Mouse (Mus musculus): ENCODE measurements around the gene Mrpl24. TPM values are rescaled to one million over a fixed set of nuclear protein-coding genes. Genes with fewer than 3 reads are reported as not detected.
"Not testable (repeated sequence)": the region's sequence is repeated elsewhere in the genome, so short reads cannot be mapped to it uniquely, and the experiment has no call there.

Mrpl24 gene
- polyA plus RNA-seq, 1 experiment: 207 TPM

GRCm38 (mm10) chr3:87886004-87886365 is 33.3 kb upstream of the Mrpl24 start:
- TF ChIP-seq EP300 (IDR thresholded peaks at IDR 0.05; ENCODE audit: insufficient read depth, low read depth, low read length): no peak
- no peak for TF ChIP-seq POLR2A (IDR thresholded peaks at IDR 0.05; ENCODE audit: insufficient read depth, low read length)
- TF ChIP-seq CTCF (IDR thresholded peaks at IDR 0.05; ENCODE audit: low read depth, low read length): no peak

GRCm38 (mm10) chr3:87886416-87886815 is 32.9 kb upstream of the Mrpl24 start:
- Histone ChIP-seq H3K4me1 (ENCODE audit: control insufficient read depth, insufficient read depth, low read length) (no peaks in the 10 kb centered on the region), H3K4me3 (ENCODE audit: low read depth, low read length) (peak overlapping the region; percentile 75; the same call in 1 of the 2 replicates), H3K9ac (ENCODE audit: low read depth, poor library complexity, severe bottlenecking) (peak overlapping the region; percentile 64), H3K36me3 (ENCODE audit: control insufficient read depth, insufficient read depth, low read length, poor library complexity, severe bottlenecking) (peaks cover 4% of the 10 kb centered on the region; the same call in 1 of the 2 replicates), H3K27me3 (ENCODE audit: control insufficient read depth, insufficient read depth, low read length, poor library complexity, severe bottlenecking) (no peaks in the 10 kb centered on the region), H3K27ac (ENCODE audit: insufficient read depth, low read length) (no peak overlapping the region), H3K9me3 (replicated peaks; ENCODE audit: control insufficient read depth, insufficient read depth, low read length, poor library complexity, severe bottlenecking) (no peaks in the 10 kb centered on the region)
- no peak for TF ChIP-seq POLR2A (IDR thresholded peaks at IDR 0.05; ENCODE audit: insufficient read depth, low read length)
- TF ChIP-seq CTCF (IDR thresholded peaks at IDR 0.05; ENCODE audit: low read depth, low read length): no peak
- no peak for TF ChIP-seq EP300 (IDR thresholded peaks at IDR 0.05; ENCODE audit: insufficient read depth, low read depth, low read length)

More at GRCm38 (mm10) chr3:87886004-87886365, 33.3 kb upstream of the Mrpl24 start:
- H3K27me3 ChIP-seq (ENCODE audit: control insufficient read depth, insufficient read depth, low read length, poor library complexity, severe bottlenecking): no peaks in the 10 kb centered on the region
- H3K27ac ChIP-seq (ENCODE audit: insufficient read depth, low read length): no peak overlapping the region; the same call in 1 of the 2 replicates
- peak overlapping the region; percentile 64 for H3K9ac ChIP-seq (ENCODE audit: low read depth, poor library complexity, severe bottlenecking)
- H3K4me3 ChIP-seq (ENCODE audit: low read depth, low read length): peak overlapping the region; percentile 75
- no peaks in the 10 kb centered on the region for H3K4me1 ChIP-seq (ENCODE audit: control insufficient read depth, insufficient read depth, low read length)
- H3K36me3 ChIP-seq (ENCODE audit: control insufficient read depth, insufficient read depth, low read length, poor library complexity, severe bottlenecking): peaks cover 4% of the 10 kb centered on the region; the same call in 1 of the 2 replicates
- no peaks in the 10 kb centered on the region for H3K9me3 ChIP-seq (replicated peaks; ENCODE audit: control insufficient read depth, insufficient read depth, low read length, poor library complexity, severe bottlenecking)

- not testable (repeated sequence) for H3K36me3 ChIP-seq (ENCODE audit: control insufficient read depth, insufficient read depth, low read length, poor library complexity, severe bottlenecking); H3K27ac ChIP-seq (ENCODE audit: insufficient read depth, low read length); H3K4me1 ChIP-seq (ENCODE audit: control insufficient read depth, insufficient read depth, low read length); H3K27me3 ChIP-seq (ENCODE audit: control insufficient read depth, insufficient read depth, low read length, poor library complexity, severe bottlenecking); H3K9me3 ChIP-seq (replicated peaks; ENCODE audit: control insufficient read depth, insufficient read depth, low read length, poor library complexity, severe bottlenecking); H3K9ac ChIP-seq (ENCODE audit: low read depth, poor library complexity, severe bottlenecking); H3K4me3 ChIP-seq (ENCODE audit: low read depth, low read length)
- peak; percentile 5 for TF ChIP-seq CTCF (IDR thresholded peaks at IDR 0.05; ENCODE audit: low read depth, low read length)
Observed at GRCm38 (mm10) chr3:87887400-87887799, 31.9 kb upstream of the Mrpl24 start.

GRCm38 (mm10) chr3:87891481-87891880 is 27.8 kb upstream of the Mrpl24 start:
- Histone ChIP-seq H3K27me3 (ENCODE audit: control insufficient read depth, insufficient read depth, low read length, poor library complexity, severe bottlenecking) (no peaks in the 10 kb centered on the region), H3K4me3 (ENCODE audit: low read depth, low read length) (no peak overlapping the region), H3K4me1 (ENCODE audit: control insufficient read depth, insufficient read depth, low read length) (no peaks in the 10 kb centered on the region), H3K9me3 (replicated peaks; ENCODE audit: control insufficient read depth, insufficient read depth, low read length, poor library complexity, severe bottlenecking) (no peaks in the 10 kb centered on the region), H3K27ac (ENCODE audit: insufficient read depth, low read length) (no peak overlapping the region), H3K9ac (ENCODE audit: low read depth, poor library complexity, severe bottlenecking) (no peak overlapping the region), H3K36me3 (ENCODE audit: control insufficient read depth, insufficient read depth, low read length, poor library complexity, severe bottlenecking) (no peaks in the 10 kb centered on the region)
- TF ChIP-seq POLR2A (IDR thresholded peaks at IDR 0.05; ENCODE audit: insufficient read depth, low read length) (no peak), CTCF (IDR thresholded peaks at IDR 0.05; ENCODE audit: low read depth, low read length) (no peak), EP300 (IDR thresholded peaks at IDR 0.05; ENCODE audit: insufficient read depth, low read depth, low read length) (no peak)

- Histone ChIP-seq H3K9ac (ENCODE audit: low read depth, poor library complexity, severe bottlenecking) (peak overlapping the region; percentile 49), H3K9me3 (replicated peaks; ENCODE audit: control insufficient read depth, insufficient read depth, low read length, poor library complexity, severe bottlenecking) (no peaks in the 10 kb centered on the region), H3K27ac (ENCODE audit: insufficient read depth, low read length) (peak overlapping the region; percentile 98), H3K36me3 (ENCODE audit: control insufficient read depth, insufficient read depth, low read length, poor library complexity, severe bottlenecking) (no peaks in the 10 kb centered on the region), H3K4me3 (ENCODE audit: low read depth, low read length) (no peak overlapping the region), H3K27me3 (ENCODE audit: control insufficient read depth, insufficient read depth, low read length, poor library complexity, severe bottlenecking) (no peaks in the 10 kb centered on the region), H3K4me1 (ENCODE audit: control insufficient read depth, insufficient read depth, low read length) (no peaks in the 10 kb centered on the region)
- no peak for TF ChIP-seq EP300 (IDR thresholded peaks at IDR 0.05; ENCODE audit: insufficient read depth, low read depth, low read length)
- no peak for TF ChIP-seq POLR2A (IDR thresholded peaks at IDR 0.05; ENCODE audit: insufficient read depth, low read length)
- no peak for TF ChIP-seq CTCF (IDR thresholded peaks at IDR 0.05; ENCODE audit: low read depth, low read length)
Observed at GRCm38 (mm10) chr3:87893367-87893905, 25.9 kb upstream of the Mrpl24 start.

- Histone ChIP-seq H3K27me3 (ENCODE audit: control insufficient read depth, insufficient read depth, low read length, poor library complexity, severe bottlenecking) (no peaks in the 10 kb centered on the region), H3K4me1 (ENCODE audit: control insufficient read depth, insufficient read depth, low read length) (no peaks in the 10 kb centered on the region), H3K9me3 (replicated peaks; ENCODE audit: control insufficient read depth, insufficient read depth, low read length, poor library complexity, severe bottlenecking) (no peaks in the 10 kb centered on the region), H3K4me3 (ENCODE audit: low read depth, low read length) (no peak overlapping the region), H3K9ac (ENCODE audit: low read depth, poor library complexity, severe bottlenecking) (no peak overlapping the region), H3K27ac (ENCODE audit: insufficient read depth, low read length) (no peak overlapping the region), H3K36me3 (ENCODE audit: control insufficient read depth, insufficient read depth, low read length, poor library complexity, severe bottlenecking) (no peaks in the 10 kb centered on the region)
- TF ChIP-seq POLR2A (IDR thresholded peaks at IDR 0.05; ENCODE audit: insufficient read depth, low read length) (no peak), CTCF (IDR thresholded peaks at IDR 0.05; ENCODE audit: low read depth, low read length) (no peak), EP300 (IDR thresholded peaks at IDR 0.05; ENCODE audit: insufficient read depth, low read depth, low read length) (no peak)
Observed at GRCm38 (mm10) chr3:87899266-87899665, 20.0 kb upstream of the Mrpl24 start.

Data from ES-Bruce4 (cell line).